Mouse (Mus musculus) c-Kit-negative CD71-positive TER-119-positive erythroid progenitor cells, embryonic 14.5 days (primary cell): ENCODE data around the gene C530008M17Rik.
"Not testable (repeated sequence)": the region's sequence is repeated elsewhere in the genome, so short reads cannot be mapped to it uniquely, and the experiment has no call there.

Source experiments
- DNase-seq: peaks from one replicate; pipeline ENCODE4 v3.0.0-alpha.2; 2013; ENCODE audit warnings: low read depth, low spot score

Gene C530008M17Rik

DNA sequence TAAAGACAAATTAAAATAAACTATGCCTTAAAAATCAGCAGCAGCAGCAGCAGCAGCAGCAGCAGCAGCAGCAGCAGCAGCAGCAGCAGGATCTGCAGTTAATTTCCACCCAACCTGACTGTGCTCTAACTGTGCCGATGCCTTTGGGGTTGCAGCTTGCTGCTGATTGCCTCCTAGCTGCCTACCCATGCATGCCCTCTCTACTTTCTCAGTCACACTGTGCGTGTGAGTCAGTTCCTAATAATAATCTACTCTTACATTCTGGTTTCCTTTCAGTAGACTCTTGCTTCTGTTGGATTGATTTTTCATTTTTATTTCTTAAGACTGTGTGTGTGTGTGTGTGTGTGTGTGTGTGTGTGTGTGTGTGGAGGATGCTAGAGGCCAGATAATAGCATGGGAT is 236.8 kb downstream of the C530008M17Rik start:
- DNase-seq, result no peak

DNA sequence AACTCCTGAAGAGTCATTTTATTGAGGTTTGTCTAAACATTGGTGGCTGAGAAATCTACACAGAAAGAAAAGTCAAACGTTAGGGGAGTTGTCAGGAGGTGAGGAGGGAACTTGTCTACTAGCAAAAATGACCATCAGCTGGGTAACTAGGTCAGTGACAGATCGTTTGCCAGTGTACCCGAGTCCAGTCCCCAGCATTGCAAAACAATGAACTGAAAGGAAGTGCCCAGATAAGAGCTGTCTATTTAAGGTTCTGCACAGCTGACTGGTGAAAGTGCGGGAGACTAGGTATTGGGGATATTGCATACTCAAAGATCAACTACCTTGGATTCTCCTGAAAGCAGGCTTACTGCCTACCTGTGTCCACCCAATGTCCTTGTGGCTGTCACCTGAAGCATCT is 245.8 kb downstream of the C530008M17Rik start:
- no peak for DNase-seq

DNA sequence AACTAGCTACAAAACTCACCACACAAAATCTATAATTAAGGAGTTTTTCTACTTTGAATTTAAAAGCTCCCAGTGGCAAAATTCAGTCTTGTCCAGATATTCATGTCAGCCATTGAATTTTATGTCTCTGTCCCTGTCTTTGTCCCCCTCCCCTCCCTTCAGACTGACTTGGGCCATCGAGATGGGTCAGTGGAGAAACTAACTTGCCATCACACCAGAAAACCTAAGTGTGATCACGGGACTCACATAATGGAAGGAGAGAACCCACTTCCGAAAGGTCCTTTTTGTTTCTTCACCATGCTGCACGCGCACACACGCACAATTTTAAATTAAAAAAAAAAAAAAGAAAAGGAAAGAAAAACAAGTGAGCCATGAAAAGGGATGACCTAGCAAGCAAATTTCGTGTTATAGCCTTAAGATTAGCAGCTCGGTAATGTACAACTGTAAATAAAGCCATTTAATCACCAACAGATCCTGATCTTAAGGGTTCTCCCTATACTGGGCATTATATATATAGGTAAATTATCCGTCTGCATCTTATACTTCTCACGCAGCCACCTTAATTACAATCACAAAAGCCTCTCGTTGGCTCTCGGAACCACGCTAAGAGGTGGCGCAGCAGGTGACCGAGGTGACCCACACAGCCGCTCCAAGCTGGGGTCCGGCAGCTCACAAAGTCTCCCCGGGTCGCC is 248.5 kb downstream of the C530008M17Rik start:
- no peak for DNase-seq

DNA sequence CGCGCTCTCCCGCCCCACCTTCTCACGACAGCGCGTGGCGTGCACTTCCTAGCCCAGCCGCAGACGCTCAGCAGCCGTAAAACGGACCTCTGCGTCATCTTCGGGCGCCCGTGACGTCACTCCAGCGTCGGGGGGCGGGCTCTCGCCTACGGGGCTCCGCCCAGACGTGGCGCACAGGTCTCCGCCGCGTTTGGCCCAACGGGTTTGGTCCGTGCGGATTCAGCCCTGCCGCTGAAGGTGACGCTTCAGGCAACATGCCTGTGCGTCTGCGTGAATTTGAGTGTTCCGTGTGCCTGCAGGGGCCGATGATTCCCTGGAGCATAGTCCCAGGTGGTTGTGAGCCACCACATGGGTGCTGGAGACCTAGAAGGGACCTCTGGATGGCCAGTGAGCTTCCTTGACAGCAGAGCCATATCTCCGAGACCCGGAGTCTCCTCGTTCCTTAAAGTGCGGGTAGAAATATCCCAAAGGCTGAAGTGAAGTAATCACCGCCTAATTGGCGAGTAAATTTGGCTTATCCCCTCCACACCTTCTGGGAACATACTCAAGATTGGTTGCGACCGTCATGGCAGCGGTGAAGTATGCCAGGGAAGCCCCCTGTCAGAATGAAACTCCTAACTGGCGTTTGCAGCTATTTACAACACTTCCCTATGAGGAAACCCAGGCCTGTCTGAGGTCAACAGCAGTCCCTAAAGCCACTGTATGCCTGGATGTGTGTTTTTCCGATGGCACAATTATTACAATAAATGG is 249.3 kb downstream of the C530008M17Rik start, which contains the start of gene Aasdh:
Aasdh (minus strand) TSS at position 110 of the 750 bp plus-strand sequence.
- peak; percentile 94 for DNase-seq

DNA sequence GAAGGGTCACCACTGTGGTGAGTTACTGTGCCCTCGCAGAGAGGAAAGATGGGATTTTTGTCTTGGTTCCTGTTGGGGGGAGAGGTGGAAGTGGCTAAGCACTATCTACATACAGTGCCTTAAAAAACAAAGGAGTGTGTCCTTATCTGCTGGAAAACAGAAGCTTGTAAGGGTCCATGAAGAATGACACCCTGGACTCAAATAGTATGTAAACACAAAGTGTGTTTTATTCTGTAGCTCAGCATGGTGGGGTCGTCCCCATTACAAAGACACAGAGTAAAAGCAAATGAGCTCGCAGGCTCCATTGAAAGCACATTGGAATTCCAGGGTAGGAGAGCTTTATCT is 249.8 kb downstream of the C530008M17Rik start:
- DNase-seq, result peak; percentile 6

DNA sequence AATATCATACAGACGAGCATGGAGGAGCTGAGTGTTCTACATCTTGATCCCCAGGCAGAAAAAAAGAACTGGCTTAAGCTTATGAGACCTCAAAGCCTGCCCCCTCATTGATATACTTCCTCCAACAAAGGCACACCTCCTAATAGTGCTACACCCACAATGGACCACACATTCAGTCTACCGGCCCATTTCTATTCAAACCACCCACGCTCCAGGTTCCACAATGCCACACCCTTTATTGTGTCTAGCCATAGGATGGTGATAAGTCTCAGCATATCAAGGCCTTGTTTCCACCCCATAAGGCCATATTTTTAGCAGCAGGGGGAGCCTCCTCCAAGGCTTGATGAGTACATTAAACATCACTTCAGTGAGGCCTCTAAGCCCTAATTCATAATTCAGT is 254.5 kb downstream of the C530008M17Rik start:
- no peak for DNase-seq

DNA sequence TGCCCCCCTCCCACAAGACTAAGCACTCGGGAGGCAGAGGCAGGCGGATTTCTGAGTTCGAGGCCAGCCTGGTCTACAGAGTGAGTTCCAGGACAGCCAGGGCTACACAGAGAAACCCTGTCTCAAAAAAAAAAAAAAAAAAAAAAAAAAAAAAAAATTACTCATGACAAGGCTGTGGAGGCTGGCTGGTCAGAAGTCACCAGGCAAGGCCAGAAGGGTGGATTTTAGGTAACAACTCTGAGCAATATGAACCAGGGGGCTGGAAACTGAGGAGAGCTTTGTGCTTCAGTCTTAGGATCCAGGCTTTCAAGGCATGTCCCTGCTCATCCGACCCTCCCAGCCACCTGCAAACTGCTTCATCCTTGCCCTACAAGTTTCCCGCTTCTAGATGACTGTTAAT is 256.2 kb downstream of the C530008M17Rik start:
- DNase-seq, result not testable (repeated sequence)

DNA sequence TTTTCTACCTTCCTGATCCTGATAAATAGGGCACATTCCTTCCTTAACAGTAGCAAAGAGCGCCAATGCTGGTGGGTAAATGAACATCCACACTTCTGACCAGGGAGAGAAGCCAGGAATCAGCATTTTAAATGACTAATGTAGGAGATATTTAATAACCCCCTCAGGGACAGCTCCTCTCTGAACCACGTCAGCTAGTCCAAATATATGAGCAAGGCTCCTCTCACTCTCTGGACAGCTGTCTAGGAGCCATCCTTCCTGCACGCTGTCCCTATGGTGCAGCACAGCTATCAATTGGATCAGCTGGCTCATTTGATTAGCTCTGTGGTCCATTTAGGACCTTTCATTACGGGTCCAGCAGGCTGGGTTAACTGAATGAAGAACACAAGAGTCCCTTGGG is 266.5 kb downstream of the C530008M17Rik start:
- DNase-seq, result no peak
